Mouse (Mus musculus): Measurements from ENCODE around the gene Fam126a. TPM values are rescaled to one million over a fixed set of nuclear protein-coding genes. Genes with fewer than 3 reads are reported as not detected.

The Fam126a gene
- total and polyA plus RNA-seq, 3 experiments: 19.6 to 32.6 (median 22.6) TPM

DNA sequence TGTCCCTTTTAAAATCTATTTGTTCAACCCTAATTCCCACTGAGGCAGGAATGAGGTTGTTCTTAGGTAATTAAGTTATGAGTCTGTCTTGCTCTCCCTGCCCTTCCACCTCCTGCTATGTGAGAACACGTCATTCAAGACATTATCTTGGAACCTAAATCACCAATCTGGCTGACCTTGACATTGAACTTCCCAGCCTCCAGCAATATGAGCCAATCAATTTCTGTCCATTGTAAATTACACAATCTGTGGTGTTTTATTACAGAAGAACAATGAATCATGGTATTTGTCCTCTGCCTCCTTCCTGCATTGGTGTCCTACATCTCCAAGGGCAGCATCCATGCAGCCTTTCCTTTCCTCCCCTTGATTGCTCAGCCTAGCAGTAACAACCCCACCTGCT is 13.9 kb upstream of the Fam126a start:
- no peak for DNase-seq (ENCODE audit: extremely low read depth)
- Histone ChIP-seq H3K27me3 (replicated peaks) (no peaks in the 10 kb centered on the region), H3K9ac (ENCODE audit: insufficient read depth, low read depth) (no peak overlapping the region), H3K27ac (ENCODE audit: insufficient read depth, low read depth) (no peak overlapping the region), H3K4me1 (ENCODE audit: control insufficient read depth in 1 of 2, insufficient read depth in 2 of 2) (peaks cover 20 to 72% of the 10 kb centered on the region in 2 experiments), H3K36me3 (replicated peaks in 1 of 2; ENCODE audit: control insufficient read depth in 1 of 2, insufficient read depth in 1 of 2, low read length in 1 of 2) (no peaks in the 10 kb centered on the region), H3K4me2 (ENCODE audit: insufficient read depth, low read depth, poor library complexity, severe bottlenecking) (no peak overlapping the region), H3K4me3 (replicated peaks in 1 of 3; ENCODE audit: low read depth in 2 of 3, low read length in 2 of 3, poor library complexity in 1 of 3) (no peak overlapping the region), H3K79me2 (replicated peaks; ENCODE audit: control insufficient read depth, extremely low read depth, insufficient read depth, poor library complexity, severe bottlenecking) (no peaks in the 10 kb centered on the region), H3K9me3 (replicated peaks; ENCODE audit: low read length) (no peaks in the 10 kb centered on the region)
- dilution Hi-C loops (cut with MboI; ENCODE audit: extremely low pct_ligation_motif_present, extremely low pct_unique_long_range_greater_than_20kb, low sequenced_read_pairs) (no loop called here), in situ Hi-C loops (cut with MboI; ENCODE audit: low pct_ligation_motif_present, low pct_unique_long_range_greater_than_20kb, low sequenced_read_pairs) (no loop called here)
- TF ChIP-seq ZC3H11A (IDR thresholded peaks at IDR 0.05; ENCODE audit: low read depth, low read length) (no peak), BHLHE40 (IDR thresholded peaks at IDR 0.05; ENCODE audit: low read depth, low read length) (no peak), ZKSCAN1 (IDR thresholded peaks at IDR 0.05; ENCODE audit: borderline replicate concordance, low read depth, low read length) (no peak), JUND (conservative IDR thresholded peaks at IDR 0.05; ENCODE audit: low read depth, low read length) (no peak), SMC3 (IDR thresholded peaks at IDR 0.05; ENCODE audit: low read depth, low read length) (no peak), ZMIZ1 (IDR thresholded peaks at IDR 0.05; ENCODE audit: low read depth, low read length) (no peak), TBP (conservative IDR thresholded peaks at IDR 0.05; ENCODE audit: low read depth, low read length) (no peak), ZNF384 (IDR thresholded peaks at IDR 0.05; ENCODE audit: low read depth, low read length) (no peak), ELF1 (IDR thresholded peaks at IDR 0.05; ENCODE audit: low read depth, low read length) (no peak), HCFC1 (IDR thresholded peaks at IDR 0.05; ENCODE audit: low read depth, low read length) (no peak), JUN (IDR thresholded peaks at IDR 0.05; ENCODE audit: insufficient read depth, low read depth, low read length) (no peak), MAFK (IDR thresholded peaks at IDR 0.05; ENCODE audit: insufficient replicate concordance, low read length) (no peak), TCF12 (IDR thresholded peaks at IDR 0.05; ENCODE audit: low read depth, low read length) (no peak), MAX (IDR thresholded peaks at IDR 0.05; ENCODE audit: low read length) (no peak), CHD1 (IDR thresholded peaks at IDR 0.05; ENCODE audit: low read depth, low read length) (no peak), MXI1 (IDR thresholded peaks at IDR 0.05; ENCODE audit: low read depth, low read length) (no peak), CTCF (conservative IDR thresholded peaks at IDR 0.05 in 1 of 2, IDR thresholded peaks at IDR 0.05 in 1 of 2; ENCODE audit: low read depth in 2 of 2, low read length in 2 of 2) (no peak), USF1 (IDR thresholded peaks at IDR 0.05; ENCODE audit: low read depth, low read length) (no peak), POLR2AphosphoS2 (IDR thresholded peaks at IDR 0.05; ENCODE audit: low read depth, low read length) (no peak), MAZ (IDR thresholded peaks at IDR 0.05; ENCODE audit: low read depth, low read length) (no peak)

GRCm38 (mm10) chr5:24043367-24043766 is 12.9 kb upstream of the Fam126a start:
- no peaks in the 10 kb centered on the region for H3K79me2 ChIP-seq (replicated peaks; ENCODE audit: control insufficient read depth, extremely low read depth, insufficient read depth, poor library complexity, severe bottlenecking)
- peaks cover 25 to 79% of the 10 kb centered on the region in 2 experiments for H3K4me1 ChIP-seq (ENCODE audit: control insufficient read depth in 1 of 2, insufficient read depth in 2 of 2)
- H3K27me3 ChIP-seq (replicated peaks): no peaks in the 10 kb centered on the region
- H3K9me3 ChIP-seq (replicated peaks; ENCODE audit: low read length): no peaks in the 10 kb centered on the region
- DNase-seq (ENCODE audit: extremely low read depth): no peak
- dilution Hi-C loops (cut with MboI; ENCODE audit: extremely low pct_ligation_motif_present, extremely low pct_unique_long_range_greater_than_20kb, low sequenced_read_pairs): no loop called here
- TF ChIP-seq SIN3A (IDR thresholded peaks at IDR 0.05; ENCODE audit: low read length) (no peak), JUND (conservative IDR thresholded peaks at IDR 0.05; ENCODE audit: low read depth, low read length) (no peak), MYC (IDR thresholded peaks at IDR 0.05; ENCODE audit: low read depth, low read length) (no peak), SMC3 (IDR thresholded peaks at IDR 0.05; ENCODE audit: low read depth, low read length) (no peak)
- no peak overlapping the region for H3K27ac ChIP-seq (ENCODE audit: insufficient read depth, low read depth)
- no peak overlapping the region for H3K4me3 ChIP-seq (replicated peaks in 1 of 3; ENCODE audit: low read depth in 2 of 3, low read length in 2 of 3, poor library complexity in 1 of 3)
- H3K4me2 ChIP-seq (ENCODE audit: insufficient read depth, low read depth, poor library complexity, severe bottlenecking): no peak overlapping the region
- no peak overlapping the region for H3K9ac ChIP-seq (ENCODE audit: insufficient read depth, low read depth)
- in situ Hi-C loops (cut with MboI; ENCODE audit: low pct_ligation_motif_present, low pct_unique_long_range_greater_than_20kb, low sequenced_read_pairs): no loop called here
- no peaks in the 10 kb centered on the region for H3K36me3 ChIP-seq (replicated peaks in 1 of 2; ENCODE audit: control insufficient read depth in 1 of 2, insufficient read depth in 1 of 2, low read length in 1 of 2)
